Mouse (Mus musculus) c-Kit-positive CD71-negative TER-119-negative erythroid progenitor cells, embryonic 14.5 days (primary cell): ENCODE measurements at regions not wholly inside any gene's neighbourhood (a gene's known extent, or its start where the extent isn't known, plus 50 kb on each side); places are given as distances from the start of the nearest gene placed in this dataset.

Experiments
- DNase-seq: peaks from one replicate; pipeline ENCODE4 v3.0.0-alpha.2; 2013; ENCODE audit warnings: low read depth

GRCm38 (mm10) chr13:94619511-94619910 is 169.2 kb upstream of the Tbca start:
- DNase-seq, result no peak

- peak; percentile 10 for DNase-seq
Measured at GRCm38 (mm10) chr13:94630055-94630454, 158.7 kb upstream of the Tbca start.

- DNase-seq, result no peak
Measured at GRCm38 (mm10) chr13:94630685-94631084, 158.0 kb upstream of the Tbca start.

DNA sequence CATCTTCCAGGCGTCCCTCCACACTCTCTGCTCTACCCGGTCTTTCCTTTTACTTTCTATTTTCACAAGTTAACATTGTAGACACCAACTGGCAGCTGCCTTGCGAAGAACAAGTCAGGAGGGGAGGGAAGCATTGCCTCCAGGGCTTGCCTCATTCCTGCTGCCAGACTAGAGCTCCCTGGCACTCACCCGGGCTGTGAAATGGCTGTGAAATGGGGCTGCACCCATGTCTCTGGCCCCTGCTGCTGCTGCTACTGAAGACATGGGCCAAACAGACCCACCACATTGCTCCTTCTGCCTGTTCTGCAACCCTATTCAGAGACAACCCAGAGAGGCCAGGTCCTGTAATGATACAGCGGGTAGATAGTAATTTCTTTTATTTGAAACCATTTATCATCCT is 156.0 kb upstream of the Tbca start:
- DNase-seq, result no peak

DNA sequence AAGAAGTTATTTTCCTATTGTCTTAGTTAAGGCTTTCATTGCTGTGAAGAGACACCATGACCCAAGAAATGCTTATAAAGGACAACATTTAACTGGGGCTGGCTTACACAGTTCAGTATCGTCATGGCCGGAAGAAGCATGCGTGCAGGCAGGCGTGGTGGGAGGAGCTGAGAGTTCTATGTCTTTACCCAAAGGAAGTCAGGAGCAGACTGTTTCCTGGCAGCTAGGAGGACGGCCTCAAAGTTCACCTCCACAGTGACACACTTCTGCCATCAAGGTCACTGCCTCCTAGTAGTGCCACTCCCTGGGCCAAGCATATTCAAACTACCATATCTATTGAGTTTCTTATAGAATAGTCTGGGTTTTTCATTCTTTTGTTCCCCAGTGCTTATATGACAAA is 148.4 kb upstream of the Tbca start:
- DNase-seq, result no peak

DNA sequence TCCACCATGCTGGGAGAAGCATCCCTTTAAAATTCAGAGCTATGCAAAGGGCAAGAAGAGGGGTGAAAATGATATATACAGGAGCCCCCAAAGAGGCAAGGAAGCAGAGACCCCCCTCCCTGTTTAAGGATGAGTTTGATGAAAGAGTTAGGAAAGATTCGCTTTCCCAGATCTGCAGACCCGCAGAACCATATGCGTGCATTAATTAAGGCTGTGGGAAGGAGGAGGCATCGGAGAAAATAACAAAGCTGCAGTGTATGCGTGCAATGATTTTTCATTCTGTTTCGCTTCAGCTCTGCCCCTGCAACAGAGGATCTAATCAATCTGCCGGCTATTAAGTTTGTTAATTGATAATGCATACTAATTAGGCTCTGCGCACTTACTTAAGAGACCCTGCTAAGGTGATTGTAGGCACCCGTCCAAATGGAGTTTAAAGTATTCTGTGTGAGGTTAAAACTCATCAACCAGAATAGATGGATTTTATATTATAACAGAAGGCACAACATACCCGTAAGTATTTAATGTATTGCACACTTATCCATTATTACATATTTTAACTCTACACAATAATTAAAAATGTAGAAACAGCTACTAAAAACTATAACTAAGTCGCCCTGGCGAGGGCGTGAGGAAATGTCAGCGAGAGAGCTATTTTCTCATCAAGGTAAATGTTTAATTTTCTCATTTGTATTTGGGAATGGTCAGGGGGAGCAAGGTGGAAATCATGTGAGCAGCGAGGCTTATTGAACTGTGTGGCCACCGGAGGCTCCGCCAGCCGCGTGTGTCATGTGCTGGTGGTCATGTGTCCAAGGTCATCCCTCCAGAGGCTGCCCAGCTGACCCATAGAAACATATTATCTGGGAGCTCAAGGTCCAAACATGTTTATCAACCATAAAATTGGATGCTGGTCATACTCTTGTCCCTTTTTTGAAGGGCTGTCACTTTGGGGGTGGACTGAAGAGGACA is 143.2 kb upstream of the Tbca start:
- no peak for DNase-seq

DNA sequence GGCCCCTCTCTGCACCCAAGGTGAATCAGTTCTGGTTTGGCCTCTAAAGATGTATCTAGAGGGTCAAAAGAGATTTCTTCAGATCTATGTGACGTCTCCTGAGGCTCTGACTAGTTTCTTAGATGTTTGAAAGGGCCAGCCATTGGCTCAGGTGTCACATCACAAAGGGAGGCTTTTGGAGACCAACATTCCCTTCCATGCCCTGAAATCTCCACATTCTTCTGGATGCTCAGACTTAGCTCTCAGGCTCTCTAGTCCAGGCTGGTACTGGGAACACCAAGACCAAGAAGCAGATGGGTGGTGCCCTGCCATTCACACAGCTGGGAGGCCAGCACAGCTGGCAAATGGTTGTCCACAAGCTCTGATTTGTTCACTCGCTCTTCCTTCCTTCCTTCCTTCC is 142.4 kb upstream of the Tbca start:
- DNase-seq, result no peak

DNA sequence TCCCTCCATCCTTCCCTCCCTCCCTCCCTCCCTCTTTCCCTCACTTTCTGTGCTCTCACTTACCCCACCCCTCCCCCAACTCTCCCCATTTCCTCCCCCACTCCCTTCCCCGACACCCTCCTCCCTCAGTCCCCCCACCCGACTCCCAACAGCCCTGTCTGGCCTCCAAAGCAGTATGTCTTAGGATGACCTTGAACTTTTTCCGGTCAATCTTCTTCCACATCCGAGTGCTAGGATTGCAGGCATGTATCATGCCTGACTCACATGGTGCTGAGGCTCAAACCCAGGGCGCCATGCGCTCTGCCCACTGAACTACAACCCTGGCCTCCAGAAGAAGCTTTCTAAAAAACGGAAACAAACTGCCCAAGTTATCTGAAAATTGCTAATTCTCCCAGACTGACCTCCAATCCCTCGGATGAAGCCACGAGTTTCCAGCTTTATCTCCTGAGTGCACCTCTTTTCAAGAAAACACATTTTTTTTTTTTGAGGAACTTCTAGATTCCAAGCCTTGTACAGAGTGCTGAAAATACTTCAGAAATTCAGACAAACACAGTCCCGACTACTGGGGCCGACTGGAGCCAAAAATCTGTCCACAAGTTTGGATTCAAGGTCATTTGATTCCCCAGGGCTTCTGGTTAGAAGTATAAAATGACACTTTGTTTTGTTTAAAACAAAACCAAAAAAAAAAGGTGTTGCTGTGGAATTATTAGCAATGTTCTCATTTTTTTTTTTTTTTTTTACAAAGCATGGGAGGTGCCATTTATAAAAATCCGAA is 141.7 kb upstream of the Tbca start:
- DNase-seq, result no peak

- DNase-seq, result no peak
Measured at GRCm38 (mm10) chr13:94647566-94647965, 141.1 kb upstream of the Tbca start.

DNA sequence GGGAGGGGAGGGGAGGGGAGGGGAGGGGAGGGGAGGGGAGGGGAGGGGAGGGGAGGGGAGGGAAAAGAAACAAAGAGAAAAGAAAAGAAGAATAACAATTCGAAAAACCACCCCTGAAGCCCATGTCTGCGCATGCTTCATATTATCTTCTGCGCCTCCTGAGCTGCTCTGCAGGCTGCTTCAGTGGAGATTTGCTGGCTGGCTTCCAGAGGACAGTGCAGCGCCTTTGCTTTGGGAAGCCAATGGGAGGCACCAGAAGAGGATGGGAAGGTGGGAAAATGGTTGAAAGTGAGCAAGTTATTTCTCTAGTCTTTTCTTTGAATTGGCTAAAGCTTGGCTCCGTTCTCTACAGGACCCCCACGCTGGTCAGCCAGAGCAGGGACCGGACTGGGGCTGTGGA is 137.8 kb upstream of the Tbca start:
- no peak for DNase-seq

GRCm38 (mm10) chr13:94667604-94668003 is 121.1 kb upstream of the Tbca start:
- DNase-seq, result no peak

- no peak for DNase-seq
Measured at GRCm38 (mm10) chr13:94668276-94668675, 120.4 kb upstream of the Tbca start.

GRCm38 (mm10) chr13:94669106-94669683 is 119.5 kb upstream of the Tbca start:
- DNase-seq, result no peak

GRCm38 (mm10) chr13:94670266-94670665 is 118.4 kb upstream of the Tbca start:
- DNase-seq, result no peak

GRCm38 (mm10) chr13:94670961-94671360 is 117.7 kb upstream of the Tbca start:
- DNase-seq, result no peak

DNA sequence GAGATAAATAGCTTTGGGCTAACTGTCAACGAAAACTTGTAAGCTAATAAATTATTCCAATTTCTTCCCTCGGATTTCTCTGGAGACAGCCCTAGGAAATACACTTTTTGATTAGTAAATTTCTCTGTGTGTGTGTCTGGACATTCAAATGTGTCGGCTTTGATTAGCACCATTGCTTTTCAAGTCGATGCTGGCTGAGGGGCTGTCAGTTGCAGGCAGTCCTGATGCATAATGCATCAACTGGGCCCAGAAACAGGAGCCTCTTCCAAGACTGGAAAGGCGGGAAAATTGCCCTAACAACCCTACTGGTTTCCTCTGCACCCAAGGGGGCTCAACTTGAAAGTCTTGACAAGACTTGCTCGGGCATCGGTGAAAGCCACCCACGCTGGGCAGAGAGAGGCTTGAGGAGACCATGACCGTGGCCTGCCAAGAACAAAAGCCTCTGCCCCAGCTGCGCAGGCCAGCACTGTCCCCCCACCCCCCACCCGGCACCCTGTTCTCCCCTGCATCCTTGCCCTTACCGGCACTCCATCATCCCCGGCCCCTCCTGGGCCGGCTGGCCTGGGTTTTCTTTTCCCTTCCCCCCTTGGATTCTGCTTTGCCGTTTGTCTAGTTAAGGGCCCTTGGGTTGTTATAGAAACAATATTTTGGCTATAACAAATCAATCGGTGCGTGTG is 108.1 kb upstream of the Tbca start:
- DNase-seq, result no peak

DNA sequence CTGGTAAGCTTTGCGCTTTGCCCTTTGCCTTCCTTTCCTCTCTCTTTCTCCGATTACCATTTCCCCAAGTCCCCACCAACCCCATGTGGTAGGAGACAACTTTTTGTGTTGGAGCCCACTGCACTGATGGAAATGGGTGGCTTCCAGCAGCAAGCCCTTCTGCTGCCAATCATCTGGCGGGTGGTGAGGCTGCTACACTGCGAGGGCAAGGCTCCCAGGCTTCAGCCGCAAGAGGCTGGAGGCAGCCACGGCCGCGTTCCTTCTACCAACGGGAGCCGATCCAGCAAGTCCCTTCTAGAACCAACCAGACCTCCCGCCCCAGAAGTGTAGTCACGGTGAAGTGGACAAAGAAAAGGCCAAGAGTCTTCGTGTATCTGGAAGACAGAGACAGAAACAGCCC is 107.1 kb upstream of the Tbca start:
- DNase-seq, result no peak

DNA sequence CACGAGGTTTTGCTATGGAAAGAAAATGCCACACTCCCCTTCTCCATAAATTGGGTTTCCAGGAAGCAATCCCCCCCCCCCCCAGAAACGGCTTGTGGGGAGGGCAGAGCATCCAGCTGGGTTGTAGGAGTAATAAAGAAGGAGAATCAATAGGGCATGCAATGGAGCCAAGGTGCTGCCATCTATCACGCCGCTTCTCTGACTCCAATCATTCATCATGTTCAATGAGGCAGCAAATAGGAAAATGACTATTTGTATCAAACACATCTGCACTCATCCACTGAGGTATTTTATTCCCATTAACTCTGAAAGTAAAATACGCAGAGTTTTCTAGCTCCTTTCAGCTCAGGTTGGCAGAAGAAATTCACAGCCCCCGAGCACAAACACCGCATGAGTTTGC is 103.5 kb upstream of the Tbca start:
- DNase-seq, result no peak

- DNase-seq, result no peak
Measured at GRCm38 (mm10) chr13:94687295-94687694, 101.4 kb upstream of the Tbca start.

GRCm38 (mm10) chr13:94706641-94707053 is 82.1 kb upstream of the Tbca start:
- DNase-seq, result no peak

- DNase-seq, result no peak
Measured at GRCm38 (mm10) chr13:94707371-94708280, 81.1 kb upstream of the Tbca start.
